Mouse (Mus musculus) adrenal gland, adult 10 weeks (tissue): Measurements from ENCODE around the gene Cyfip1. TPM values are rescaled to one million over a fixed set of nuclear protein-coding genes. Genes with fewer than 3 reads are reported as not detected.

Source experiments
- polyA plus RNA-seq: library from polyadenylated mRNA; stranded (reverse); fragments of 350-450 nt; fragmentation: Illumina TruSeq; extraction: RNeasy Lipid Tissue Mini Kit (QIAGEN cat#74804); gene quantifications from one replicate; pipeline ENCODE4 v1.2.3, GENCODE M21; 2014; ENCODE audit warnings: low read depth, low replicate concordance

Gene Cyfip1
- 62.5 TPM for polyA plus RNA-seq

GRCm38 (mm10) chr7:55841445-55841844 lies at the start of gene Cyfip1:
Gene Cyfip1 (plus strand): TSS chr7:55841745.

GRCm38 (mm10) chr7:55793952-55794603 lies 47.5 kb upstream of the Cyfip1 start, which contains the start of gene Tubgcp5:
Gene Tubgcp5 (plus strand): TSS chr7:55794154.

GRCm38 (mm10) chr7:55962004-55962908 lies 120.7 kb downstream of the Cyfip1 start, which contains the start of gene Nipa2:
Gene Nipa2 (minus strand): TSS chr7:55962476.

Other genes starting within 250 kb of the Cyfip1 start
- 0.52 TPM for gene Siglech, start 73.6 kb upstream of the Cyfip1 start, polyA plus RNA-seq
- 30.1 TPM for gene Tubgcp5, start 47.6 kb upstream of the Cyfip1 start, polyA plus RNA-seq
- 134 TPM for gene Nipa2, start 120.7 kb downstream of the Cyfip1 start, polyA plus RNA-seq
- gene Nipa1, start 178.2 kb downstream of the Cyfip1 start, polyA plus RNA-seq: 26.9 TPM
- gene Herc2, start 208.5 kb downstream of the Cyfip1 start, polyA plus RNA-seq: 29.2 TPM